Mouse (Mus musculus) gastrocnemius, adult 8-10 months (tissue): ENCODE data around the gene Col1a1. TPM values are rescaled to one million over a fixed set of nuclear protein-coding genes. Genes with fewer than 3 reads are reported as not detected.
A peak's percentile ranks its signal among the peaks of the same experiment; 100 is the strongest.

Experiments
- DNase-seq, 2 experiments: peaks; one replicate each; pipeline ENCODE4 v3.0.0; 2022; ENCODE audit warnings: low spot score in 2 of 2
- total RNA-seq, 4 experiments: library from RNA; stranded (reverse); gene quantifications; 2 replicates each; pipeline ENCODE4 v1.2.4; 2022

Col1a1 gene
- total RNA-seq: 10 to 100 TPM; 30.9 to 90.6 (median 45.9) TPM

GRCm38 (mm10) chr11:94936045-94936444 is at the start of gene Col1a1:
TSS of gene Col1a1 (plus strand) at chr11:94936224.
- peak; percentile 72 to 75 for DNase-seq

- DNase-seq: no peak
Measured at GRCm38 (mm10) chr11:94891155-94891554, 44.9 kb upstream of the Col1a1 start.

GRCm38 (mm10) chr11:94896753-94897376 is 39.2 kb upstream of the Col1a1 start:
- DNase-seq: no peak

- no peak for DNase-seq
Measured at GRCm38 (mm10) chr11:94901231-94901630, 34.8 kb upstream of the Col1a1 start.

GRCm38 (mm10) chr11:94904306-94904705 is 31.7 kb upstream of the Col1a1 start:
- DNase-seq: no peak

- no peak for DNase-seq
Measured at GRCm38 (mm10) chr11:94910971-94911370, 25.1 kb upstream of the Col1a1 start.

GRCm38 (mm10) chr11:94912568-94912967 is 23.5 kb upstream of the Col1a1 start:
- DNase-seq: no peak

- peak; percentile 33 to 42 for DNase-seq
Measured at GRCm38 (mm10) chr11:94913302-94914090, 22.5 kb upstream of the Col1a1 start.

GRCm38 (mm10) chr11:94915675-94916403 is 20.2 kb upstream of the Col1a1 start:
- DNase-seq: peak; percentile 60 to 64

GRCm38 (mm10) chr11:94916477-94916876 is 19.5 kb upstream of the Col1a1 start:
- no peak for DNase-seq

- DNase-seq: no peak
Measured at GRCm38 (mm10) chr11:94917717-94918116, 18.3 kb upstream of the Col1a1 start.

- no peak for DNase-seq
Measured at GRCm38 (mm10) chr11:94920996-94921401, 15.0 kb upstream of the Col1a1 start.

GRCm38 (mm10) chr11:94924977-94925376 is 11.0 kb upstream of the Col1a1 start:
- no peak for DNase-seq

- no peak for DNase-seq
Measured at GRCm38 (mm10) chr11:94926431-94926830, 9.6 kb upstream of the Col1a1 start.

- no peak for DNase-seq
Measured at GRCm38 (mm10) chr11:94927771-94928291, 8.2 kb upstream of the Col1a1 start.

- DNase-seq: peak; percentile 78 to 87
Measured at GRCm38 (mm10) chr11:94928820-94929219, 7.2 kb upstream of the Col1a1 start.

GRCm38 (mm10) chr11:94929599-94929998 is 6.4 kb upstream of the Col1a1 start:
- no peak for DNase-seq

- no peak for DNase-seq
Measured at GRCm38 (mm10) chr11:94930151-94930550, 5.9 kb upstream of the Col1a1 start.

- DNase-seq: no peak
Measured at GRCm38 (mm10) chr11:94933584-94933983, 2.4 kb upstream of the Col1a1 start.

- DNase-seq: no peak
Measured at GRCm38 (mm10) chr11:94934526-94934925, 1.5 kb upstream of the Col1a1 start.

- peak; percentile 86 to 87 for DNase-seq
Measured at GRCm38 (mm10) chr11:94936851-94937295, 849 bp downstream of the Col1a1 start.

- DNase-seq: no peak
Measured at GRCm38 (mm10) chr11:94937335-94937781, 1.3 kb downstream of the Col1a1 start.
